Mouse (Mus musculus) retina, embryonic 14.5 days (tissue): Measurements from ENCODE around the gene a.

Source experiments
- DNase-seq: peaks from one replicate; pipeline ENCODE4 v3.0.0-alpha.2; 2015; ENCODE audit warnings: low spot score

The a gene

DNA sequence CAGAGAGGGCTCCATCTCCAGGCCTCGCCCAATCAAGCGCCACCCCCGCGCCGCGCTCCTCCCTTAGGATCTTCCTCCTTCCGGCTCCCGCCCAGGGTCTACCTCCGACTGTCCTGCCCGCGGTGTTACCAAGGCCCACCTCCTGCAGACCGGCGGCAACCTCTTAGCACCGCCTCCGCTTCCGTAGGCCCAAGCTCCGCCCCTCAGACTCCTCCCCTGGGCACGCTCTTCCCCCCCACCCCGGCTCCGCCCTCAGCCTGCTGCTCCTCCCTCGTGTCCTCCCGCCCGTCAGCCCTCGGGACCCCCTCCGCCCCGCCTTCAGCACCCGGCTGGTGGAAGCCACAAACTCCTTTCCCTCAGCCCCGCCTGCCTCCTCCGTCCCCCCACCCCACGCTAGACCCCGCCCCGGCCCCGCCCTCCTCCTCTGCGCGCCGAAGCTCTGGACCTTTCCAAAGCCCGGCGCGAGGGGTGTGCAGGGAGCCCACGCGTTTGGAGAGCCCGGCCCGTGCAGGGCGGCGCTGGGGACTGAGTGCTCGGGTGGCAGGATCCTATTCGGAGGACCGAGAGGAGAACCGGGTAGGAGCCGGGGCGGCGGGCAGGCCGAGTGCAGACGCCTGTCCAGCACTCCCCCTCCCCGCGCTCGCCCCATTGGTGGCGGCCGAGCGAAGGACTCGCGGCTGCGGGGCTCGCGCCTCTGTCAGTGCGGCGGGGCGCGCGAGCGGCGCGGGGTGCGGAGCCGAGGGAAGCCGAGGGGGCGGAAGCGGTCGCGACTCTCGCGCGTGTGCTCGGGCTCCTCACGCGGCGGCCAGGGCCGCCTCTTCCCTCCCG, at the start of gene a, which contains the start of gene Raly:
a (plus strand) TSS at position 747 of the 828 bp plus-strand sequence.
Raly (plus strand) TSS at position 441 of the 828 bp plus-strand sequence.
- DNase-seq = peak; percentile 99

- DNase-seq = no peak
These were observed 48.0 kb upstream of the a start for GRCm38 (mm10) chr2:154742911-154743819.

GRCm38 (mm10) chr2:154743915-154744314, 47.3 kb upstream of the a start:
- peak; percentile 41 for DNase-seq

GRCm38 (mm10) chr2:154748383-154748782, 42.8 kb upstream of the a start:
- no peak for DNase-seq

DNA sequence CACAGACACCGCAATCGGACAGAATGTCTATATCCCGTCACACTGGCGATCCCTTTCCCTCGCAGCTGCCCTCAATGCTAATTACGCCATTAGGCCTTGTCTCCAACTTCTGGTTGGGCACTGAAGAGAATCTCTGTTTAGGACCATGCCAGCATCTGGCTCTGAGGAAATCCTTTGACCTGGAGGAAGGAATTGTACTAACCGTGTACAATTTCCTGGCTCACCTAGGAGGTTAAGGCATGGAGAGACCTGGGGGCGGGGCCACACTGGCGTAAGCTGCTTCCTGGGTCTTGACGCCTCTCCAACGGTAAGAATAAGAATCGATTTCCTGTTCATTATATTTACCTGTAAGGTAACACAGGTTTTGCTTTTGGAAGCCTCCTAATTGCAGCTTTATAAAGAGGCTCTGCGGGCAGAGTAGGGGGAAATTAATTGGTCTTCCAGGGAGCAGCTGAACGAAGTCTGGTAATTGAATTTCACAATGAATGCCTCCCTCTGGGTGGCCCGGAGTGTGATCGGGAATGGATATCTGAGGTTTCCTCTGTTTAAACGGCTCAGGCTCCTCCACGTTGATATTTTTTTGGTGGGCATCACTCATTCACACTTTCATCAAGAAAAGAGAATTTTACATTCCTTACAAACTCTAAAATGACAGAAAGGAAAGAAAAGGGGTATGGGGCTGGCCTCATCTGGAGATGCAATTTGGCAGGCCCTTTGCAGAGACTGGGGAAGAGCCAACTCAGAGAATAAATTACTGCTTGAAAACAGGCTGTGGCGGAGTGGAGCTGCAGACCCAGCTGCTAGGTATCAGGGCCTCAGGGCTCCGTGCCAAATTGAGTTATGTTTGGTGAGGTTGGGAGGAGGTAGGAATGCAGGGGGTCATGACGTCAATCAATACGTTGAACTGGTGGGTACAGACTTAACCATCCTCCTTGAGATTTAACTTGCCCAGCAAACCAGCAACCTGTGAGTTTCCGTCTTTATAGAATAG, 41.9 kb upstream of the a start:
- peak; percentile 58 for DNase-seq

- DNase-seq = no peak
These were observed 39.3 kb upstream of the a start for GRCm38 (mm10) chr2:154751924-154752323.

GRCm38 (mm10) chr2:154754068-154754560, 37.1 kb upstream of the a start:
- no peak for DNase-seq

DNA sequence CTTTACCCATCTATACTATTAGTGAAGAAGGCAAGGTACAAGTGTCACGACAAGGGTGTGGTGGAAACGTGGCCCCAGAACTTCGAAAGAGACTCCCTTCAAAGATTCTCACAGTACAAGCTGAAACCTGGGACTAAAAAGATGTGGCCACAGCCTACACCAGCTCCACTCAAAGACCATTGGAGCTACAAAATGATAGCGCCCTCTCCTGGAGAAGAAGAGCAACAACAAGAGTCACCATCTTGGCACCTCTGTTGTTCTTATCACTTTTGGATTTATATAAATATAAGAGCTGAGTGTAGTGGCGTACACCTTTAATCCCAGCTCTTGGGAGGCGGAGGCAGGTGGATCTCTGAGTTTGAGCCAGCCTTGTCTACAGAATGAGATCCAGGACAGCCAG, 35.4 kb upstream of the a start:
- no peak for DNase-seq

GRCm38 (mm10) chr2:154757691-154758090, 33.5 kb upstream of the a start:
- no peak for DNase-seq

- no peak for DNase-seq
These were observed 32.7 kb upstream of the a start for GRCm38 (mm10) chr2:154758454-154758853.

DNA sequence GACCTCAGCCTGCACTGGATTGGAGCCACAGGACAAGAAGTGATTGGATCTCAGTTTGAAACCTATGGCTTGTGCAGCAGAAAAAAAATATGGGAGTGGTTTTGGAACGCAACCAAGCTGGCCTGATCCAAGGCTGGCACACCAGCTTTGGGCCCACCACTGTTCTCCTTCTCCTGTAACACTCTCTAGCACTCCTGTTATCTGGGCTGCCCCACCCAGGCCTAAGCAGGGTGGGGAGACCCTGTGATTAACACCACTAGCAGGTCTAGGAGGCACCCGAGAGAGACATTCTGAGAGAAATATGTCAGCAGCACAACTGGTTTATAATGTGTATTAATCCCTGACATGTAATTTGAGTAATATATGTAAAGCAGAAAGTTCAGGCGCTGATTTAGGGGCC, 28.0 kb upstream of the a start:
- no peak for DNase-seq

DNA sequence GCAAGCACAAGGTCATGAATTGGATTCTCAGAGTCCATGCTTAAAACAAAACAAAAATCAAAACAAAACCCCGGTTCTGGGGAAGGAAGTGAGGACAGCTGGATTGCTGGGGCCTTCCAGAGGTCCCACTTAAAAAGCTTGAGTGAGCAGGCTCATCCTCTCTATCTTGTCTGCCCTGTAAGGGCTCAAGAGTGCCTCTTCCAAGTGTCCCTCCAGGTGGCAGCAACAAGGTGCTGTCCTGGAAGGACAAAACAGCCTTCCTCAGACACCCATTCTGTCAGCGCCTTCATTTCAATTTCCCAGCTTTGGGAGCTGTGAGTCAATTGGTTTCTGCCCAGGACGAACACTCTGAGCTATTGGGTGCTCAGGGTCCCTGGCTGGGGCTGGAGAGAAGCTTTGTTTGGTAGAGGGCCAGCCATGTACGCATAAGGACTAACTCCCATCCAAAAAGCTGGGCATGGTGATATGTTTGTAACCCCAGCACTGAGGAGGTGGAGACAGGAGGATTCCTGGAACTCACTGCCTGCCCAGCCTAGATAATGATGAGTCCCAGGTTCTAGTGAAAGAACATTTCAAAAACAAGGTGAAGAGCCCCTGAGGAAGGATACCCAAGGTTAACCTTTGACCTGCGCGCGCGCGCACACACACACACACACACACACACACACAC, 26.2 kb upstream of the a start:
- no peak for DNase-seq

DNA sequence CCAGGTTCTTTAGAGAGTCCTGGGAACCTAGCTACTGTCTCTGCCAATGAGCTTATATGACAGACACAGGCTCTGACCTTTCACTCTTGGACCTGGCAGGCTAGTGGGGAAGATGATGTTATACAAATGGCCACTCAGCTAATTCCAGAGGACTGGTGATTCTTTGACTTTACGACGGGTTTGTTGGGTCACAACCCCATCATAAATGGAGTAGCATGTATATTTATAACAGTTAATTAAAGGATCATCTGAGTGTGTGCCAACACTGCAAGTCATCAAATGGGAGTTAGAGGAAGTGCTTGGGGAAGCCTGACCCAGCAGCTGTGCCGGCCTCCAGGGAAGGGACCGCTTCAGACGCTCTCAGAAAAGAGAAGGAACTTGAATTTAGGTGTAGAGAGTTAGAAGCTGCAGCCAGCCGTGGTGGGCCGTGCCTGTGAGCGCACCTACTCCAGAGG, 25.6 kb upstream of the a start:
- no peak for DNase-seq

GRCm38 (mm10) chr2:154767051-154767450, 24.2 kb upstream of the a start:
- DNase-seq = no peak

DNA sequence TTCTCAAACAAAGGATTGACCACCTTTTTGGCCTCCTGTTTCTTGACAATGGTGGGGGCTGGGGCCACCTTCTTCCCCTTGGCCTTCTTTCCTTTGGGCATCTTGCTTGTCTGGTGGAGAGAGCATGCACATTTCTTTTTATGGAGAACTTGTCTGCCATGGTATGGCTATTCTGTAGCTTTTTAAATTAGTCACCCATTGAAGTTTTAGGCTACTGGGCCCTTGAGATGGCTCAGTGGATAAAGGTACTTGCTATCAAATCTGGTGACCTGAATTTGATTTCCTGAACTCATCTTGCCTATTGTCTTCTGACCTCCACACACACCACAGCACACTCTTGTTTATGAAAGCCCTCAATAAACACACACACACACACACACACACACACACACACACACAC, 21.3 kb upstream of the a start, which contains the start of gene Gm14214:
Gm14214 (minus strand) TSS at position 101 of the 400 bp plus-strand sequence.
- DNase-seq = no peak

GRCm38 (mm10) chr2:154771604-154772003, 19.6 kb upstream of the a start:
- no peak for DNase-seq

- DNase-seq = peak; percentile 60
These were observed 17.2 kb upstream of the a start for GRCm38 (mm10) chr2:154774032-154774431.

DNA sequence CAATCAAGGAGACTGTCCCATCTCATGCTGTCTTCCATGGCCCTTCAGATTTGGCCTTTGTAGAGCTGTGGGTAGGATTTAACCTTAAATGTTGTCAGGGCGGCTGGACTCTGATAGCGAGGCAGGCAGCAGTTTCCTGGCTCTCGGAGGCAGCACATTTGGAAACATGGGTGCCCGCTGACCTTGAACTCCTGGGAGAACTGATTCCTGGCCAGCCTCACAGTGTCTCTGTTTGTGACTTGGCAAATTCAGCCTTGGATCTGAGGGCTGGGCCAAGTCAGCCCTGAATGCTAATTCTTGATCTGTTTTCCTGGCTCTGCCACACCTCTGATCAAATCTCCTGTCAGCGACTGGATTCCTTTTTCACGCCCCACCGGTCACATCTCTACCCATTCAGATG, 14.7 kb upstream of the a start:
- DNase-seq = no peak

- DNase-seq = no peak
These were observed 11.6 kb upstream of the a start for GRCm38 (mm10) chr2:154779648-154780047.

DNA sequence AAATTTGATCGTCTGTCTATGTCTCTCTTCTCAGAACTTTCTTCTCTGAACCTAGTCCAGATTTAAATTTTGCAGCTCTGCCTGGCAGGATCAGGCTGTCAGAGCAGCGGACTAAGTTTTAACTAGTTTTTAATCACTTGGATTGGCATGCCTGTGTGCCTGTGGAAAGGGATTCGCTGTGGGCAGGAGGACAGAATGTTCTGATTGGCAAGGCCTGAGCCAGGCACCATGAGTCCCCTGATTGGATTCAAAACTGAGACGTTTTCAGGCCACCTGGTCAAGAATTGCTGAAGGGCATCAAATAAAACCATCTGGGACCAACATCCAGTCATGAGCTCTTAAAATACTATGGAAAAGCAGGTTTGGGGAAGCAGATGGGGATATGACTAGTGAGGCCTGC, 8.8 kb upstream of the a start:
- DNase-seq = no peak
